11 mouse cellular contexts compared by ENCODE assay signal in the genomic region with DNA sequence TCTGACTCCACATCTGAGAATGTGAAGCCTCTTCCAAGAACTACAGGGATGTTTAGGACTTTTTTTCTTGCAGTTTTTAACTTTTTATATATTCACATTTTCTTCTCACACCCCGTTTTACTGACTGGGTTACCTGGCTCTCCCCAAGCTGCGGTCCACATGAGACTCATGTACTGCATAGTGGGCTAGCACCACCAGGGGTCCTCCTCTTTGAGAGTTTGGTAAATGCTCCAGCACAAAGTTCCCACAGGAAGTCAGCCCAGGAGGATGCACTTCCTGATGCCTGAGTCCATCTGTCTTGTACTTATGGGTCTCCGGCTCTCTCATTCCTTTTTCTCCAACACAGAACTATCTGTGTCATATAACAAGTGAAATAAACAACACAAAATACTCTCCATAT. TPM values are rescaled to one million over a fixed set of nuclear protein-coding genes. Genes with fewer than 3 reads are reported as not detected.
DNase-seq lines count a peak whose midpoint lies in the region; ATAC-seq and TF ChIP-seq lines count a peak whose summit lies in the region.
"Had no signal": no experiment of that assay in that cellular context is flagged by ENCODE, and none has a peak within 500 bp of the region (broad histone marks: within the 10 kb centered on the region; RNA-seq: fewer than 3 reads in every experiment).

No protein-coding gene starts in this region.

- H3K27me3 ChIP-seq in forebrain, postnatal 0 days (ENCODE audit: insufficient read depth, low read length): no peaks in the 10 kb centered on the region
- H3K27me3 ChIP-seq in forebrain, embryonic 12.5 days: no peaks in the 10 kb centered on the region
- no peaks in the 10 kb centered on the region for H3K27me3 ChIP-seq in kidney, postnatal 0 days (ENCODE audit: insufficient read depth, low read length)
- no peaks in the 10 kb centered on the region for H3K27me3 ChIP-seq in kidney, embryonic 14.5 days (ENCODE audit: control insufficient read depth, insufficient read depth, low read length)
- no peaks in the 10 kb centered on the region for H3K27me3 ChIP-seq in lung, postnatal 0 days (replicated peaks; ENCODE audit: insufficient read depth, low read length)
- H3K27me3 ChIP-seq: forebrain, embryonic 13.5 days; heart, embryonic 13.5 days had no signal

- peaks cover 53% of the 10 kb centered on the region for H3K36me3 ChIP-seq in forebrain, postnatal 0 days (ENCODE audit: insufficient read depth)
- H3K36me3 ChIP-seq in forebrain, embryonic 12.5 days (replicated peaks): peaks cover 76% of the 10 kb centered on the region
- peaks cover 37% of the 10 kb centered on the region for H3K36me3 ChIP-seq in kidney, postnatal 0 days (ENCODE audit: insufficient read depth, low read length)
- peaks cover 72% of the 10 kb centered on the region for H3K36me3 ChIP-seq in kidney, embryonic 14.5 days (ENCODE audit: control insufficient read depth, insufficient read depth, low read length)
- peaks cover 10% of the 10 kb centered on the region; the same call in 1 of the 2 replicates for H3K36me3 ChIP-seq in lung, postnatal 0 days (ENCODE audit: insufficient read depth, low read length)

- no peak overlapping the region for H3K4me2 ChIP-seq in forebrain, postnatal 0 days (ENCODE audit: low read depth)
- H3K4me2 ChIP-seq in forebrain, embryonic 12.5 days: no peak overlapping the region
- H3K4me2 ChIP-seq in kidney, postnatal 0 days (ENCODE audit: low read length): no peak overlapping the region
- H3K4me2 ChIP-seq in kidney, embryonic 14.5 days (replicated peaks; ENCODE audit: low read depth, low read length): no peak overlapping the region
- no peak overlapping the region for H3K4me2 ChIP-seq in lung, postnatal 0 days (replicated peaks; ENCODE audit: low read depth, low read length)
- H3K4me2 ChIP-seq: forebrain, embryonic 13.5 days; heart, embryonic 13.5 days had no signal

- H3K9me3 ChIP-seq in forebrain, postnatal 0 days (ENCODE audit: low read length): no peaks in the 10 kb centered on the region
- H3K9me3 ChIP-seq in forebrain, embryonic 12.5 days: no peaks in the 10 kb centered on the region
- H3K9me3 ChIP-seq in kidney, postnatal 0 days (replicated peaks; ENCODE audit: low read length): no peaks in the 10 kb centered on the region
- H3K9me3 ChIP-seq in kidney, embryonic 14.5 days (ENCODE audit: control insufficient read depth, low read length): no peaks in the 10 kb centered on the region
- no peaks in the 10 kb centered on the region for H3K9me3 ChIP-seq in lung, postnatal 0 days (ENCODE audit: low read length)
- H3K9me3 ChIP-seq: forebrain, embryonic 13.5 days; heart, embryonic 13.5 days had no signal

- no peaks in the 10 kb centered on the region for H3K4me1 ChIP-seq in forebrain, postnatal 0 days (ENCODE audit: insufficient read depth)
- no peaks in the 10 kb centered on the region for H3K4me1 ChIP-seq in forebrain, embryonic 12.5 days
- no peaks in the 10 kb centered on the region for H3K4me1 ChIP-seq in kidney, postnatal 0 days (replicated peaks; ENCODE audit: insufficient read depth, low read length)
- no peaks in the 10 kb centered on the region for H3K4me1 ChIP-seq in kidney, embryonic 14.5 days (ENCODE audit: control insufficient read depth, insufficient read depth, low read length)
- H3K4me1 ChIP-seq in lung, postnatal 0 days (ENCODE audit: insufficient read depth, low read depth, low read length): no peaks in the 10 kb centered on the region
- H3K4me1 ChIP-seq: forebrain, embryonic 13.5 days; heart, embryonic 13.5 days had no signal

- no peak for ATAC-seq in forebrain, postnatal 0 days
- no peak for ATAC-seq in forebrain, embryonic 12.5 days (ENCODE audit: low FRiP score)
- no peak for ATAC-seq in kidney, postnatal 0 days (replicated peaks; ENCODE audit: low FRiP score, low read depth)
- ATAC-seq in kidney, embryonic 14.5 days (ENCODE audit: low FRiP score, low TSS enrichment): no peak
- ATAC-seq in lung, postnatal 0 days: no peak
- ATAC-seq: forebrain, embryonic 13.5 days; inflammation-experienced regulatory T-cells, adult 6 months had no signal

- no peak overlapping the region for H3K27ac ChIP-seq in forebrain, postnatal 0 days (ENCODE audit: low read depth, low read length)
- H3K27ac ChIP-seq in forebrain, embryonic 12.5 days: no peak overlapping the region
- no peak overlapping the region for H3K27ac ChIP-seq in kidney, postnatal 0 days
- no peak overlapping the region for H3K27ac ChIP-seq in kidney, embryonic 14.5 days (ENCODE audit: low read depth, low read length)
- no peak overlapping the region for H3K27ac ChIP-seq in lung, postnatal 0 days (ENCODE audit: low read length)
- H3K27ac ChIP-seq: forebrain, embryonic 13.5 days; heart, embryonic 13.5 days had no signal

- no peak overlapping the region for H3K4me3 ChIP-seq in forebrain, postnatal 0 days (ENCODE audit: low read depth, low read length)
- no peak overlapping the region for H3K4me3 ChIP-seq in forebrain, embryonic 12.5 days (replicated peaks)
- H3K4me3 ChIP-seq in kidney, postnatal 0 days (replicated peaks; ENCODE audit: low read depth, low read length): no peak overlapping the region
- H3K4me3 ChIP-seq in kidney, embryonic 14.5 days (ENCODE audit: low read length): no peak overlapping the region
- no peak overlapping the region for H3K4me3 ChIP-seq in lung, postnatal 0 days (ENCODE audit: low read depth, low read length)
- H3K4me3 ChIP-seq: forebrain, embryonic 13.5 days; heart, embryonic 13.5 days had no signal

- H3K9ac ChIP-seq in forebrain, postnatal 0 days: no peak overlapping the region
- no peak overlapping the region for H3K9ac ChIP-seq in forebrain, embryonic 12.5 days
- no peak overlapping the region for H3K9ac ChIP-seq in kidney, postnatal 0 days (ENCODE audit: low read depth, low read length)
- no peak overlapping the region for H3K9ac ChIP-seq in kidney, embryonic 14.5 days (ENCODE audit: low read depth, low read length)
- no peak overlapping the region for H3K9ac ChIP-seq in lung, postnatal 0 days (replicated peaks; ENCODE audit: low read depth)
- H3K9ac ChIP-seq: forebrain, embryonic 13.5 days; heart, embryonic 13.5 days had no signal

- no peak for DNase-seq in forebrain, postnatal 0 days
- DNase-seq in kidney, postnatal 0 days (ENCODE audit: low spot score): peak; percentile 47
- DNase-seq in R1 (ENCODE audit: low read depth, low spot score): peak; percentile 47
- DNase-seq in lung, postnatal 0 days (ENCODE audit: low spot score): peak; percentile 48
- no peak for DNase-seq in testis, postnatal 14 days (ENCODE audit: low spot score)
- no peak for DNase-seq in spleen, postnatal 14 days (ENCODE audit: low spot score in 2 of 2)

- WGBS in forebrain, postnatal 0 days: 81% methylated on average over 3 of the region's 3 CpGs
- 90% methylated on average over 3 of the region's 3 CpGs for WGBS in forebrain, embryonic 12.5 days
- 81% methylated on average over 3 of the region's 3 CpGs for WGBS in kidney, postnatal 0 days
- WGBS in kidney, embryonic 14.5 days: 91% methylated on average over 3 of the region's 3 CpGs
- WGBS in lung, postnatal 0 days: 70% methylated on average over 3 of the region's 3 CpGs

- TF ChIP-seq CTCF in forebrain, postnatal 0 days (IDR thresholded peaks at IDR 0.05; ENCODE audit: low read depth): peak; percentile 37
- peak; percentile 56 for TF ChIP-seq CTCF in kidney, postnatal 0 days (IDR thresholded peaks at IDR 0.05; ENCODE audit: low read depth)
- TF ChIP-seq CTCF in lung, postnatal 0 days (IDR thresholded peaks at IDR 0.05): peak; percentile 52

- no peak for TF ChIP-seq EP300 in lung, postnatal 0 days (IDR thresholded peaks at IDR 0.05)

RNA-seq across cellular contexts. Expression of a gene that starts 35.1 kb away (rescaled TPM):
- 132 and 140 TPM in 2 replicates for total RNA-seq in forebrain, postnatal 0 days (2014; rRNA removed)
- 50.4 and 60.0 TPM in 2 replicates for polyA plus RNA-seq in forebrain, postnatal 0 days (2015; fragmentation: Nextera tagmentation; extraction: Ambion mirVana)
- polyA plus RNA-seq in forebrain, embryonic 12.5 days (2016; fragmentation: Nextera tagmentation; extraction: Ambion mirVana): 71.7 and 80.5 TPM in 2 replicates
- 9.1 and 14.2 TPM in 2 replicates for polyA plus RNA-seq in kidney, postnatal 0 days (2015; fragmentation: Nextera tagmentation; extraction: Ambion mirVana)
- polyA plus RNA-seq in kidney, embryonic 14.5 days (2014; fragmentation: Nextera tagmentation; extraction: Ambion mirVana): 12.6 and 24.8 TPM in 2 replicates
- polyA plus RNA-seq in lung, postnatal 0 days (2015; fragmentation: Nextera tagmentation; extraction: Ambion mirVana): 5.2 and 5.4 TPM in 2 replicates

Comparison
In these comparisons a context has a peak if more than half of its experiments do, and no peak if none do; other contexts are left out.
1. DNase-seq: peak in kidney, postnatal 0 days (single experiment), R1 (single experiment) and lung, postnatal 0 days (single experiment); none in forebrain, postnatal 0 days (single experiment), testis, postnatal 14 days (single experiment) and spleen, postnatal 14 days (0 of 2).
2. Peak in every context shown above with its lines, with median percentiles within 50 percentile points of each other: CTCF ChIP-seq.